Mouse (Mus musculus) heart, adult 2 months (tissue): ENCODE measurements around the gene Tmcc2. TPM values are rescaled to one million over a fixed set of nuclear protein-coding genes. Genes with fewer than 3 reads are reported as not detected.

Source experiments
- DNase-seq, 2 experiments: peaks; one replicate each; pipeline ENCODE4 v3.0.0; 2021
- H3K27ac ChIP-seq: fragments of 200-600 bp; 2 replicates; pipeline ENCODE4 v1.8.1; 2022
- H3K27me3 ChIP-seq: fragments of 200-500 bp; 2 replicates; pipeline ENCODE4 v1.6.1; 2012; ENCODE audit warnings: mild to moderate bottlenecking, low read length, inconsistent platforms, mixed read lengths; ENCODE audit not compliant: control insufficient read depth, insufficient read depth
- H3K36me3 ChIP-seq: fragments of 200-500 bp; 2 replicates; pipeline ENCODE4 v1.6.1; 2012; ENCODE audit warnings: low read length, inconsistent platforms; ENCODE audit not compliant: control insufficient read depth, insufficient read depth
- H3K4me1 ChIP-seq: fragments of 200-500 bp; 2 replicates; pipeline ENCODE4 v1.6.1; 2011; ENCODE audit warnings: low read length; ENCODE audit not compliant: control insufficient read depth, insufficient read depth
- H3K4me3 ChIP-seq: fragments of 200-600 bp; 2 replicates; pipeline ENCODE4 v1.8.1; 2022
- H3K79me2 ChIP-seq: fragments of 200-500 bp; replicated peaks from 2 replicates; pipeline ENCODE4 v1.6.1; 2012; ENCODE audit warnings: mild to moderate bottlenecking, inconsistent platforms, low read length, moderate library complexity, mixed read lengths; ENCODE audit not compliant: control insufficient read depth, insufficient read depth
- H3K9ac ChIP-seq: fragments of 200-500 bp; 2 replicates; pipeline ENCODE4 v1.6.1; 2012; ENCODE audit warnings: low read depth, mild to moderate bottlenecking, control low read depth, inconsistent platforms, low read length, mixed read lengths
- CTCF ChIP-seq: fragments of 200-600 bp; IDR thresholded peaks from 2 replicates; pipeline ENCODE4 v1.8.1; 2022; ENCODE audit warnings: antibody characterized with exemption, mild to moderate bottlenecking, moderate library complexity
- EP300 ChIP-seq: fragments of 200-500 bp; IDR thresholded peaks from 2 replicates; pipeline ENCODE4 v1.6.1; 2011; ENCODE audit warnings: low read depth, low read length, control low read depth; ENCODE audit not compliant: insufficient read depth
- POLR2A ChIP-seq: fragments of 200-500 bp; IDR thresholded peaks from 2 replicates; pipeline ENCODE4 v1.6.1; 2011; ENCODE audit warnings: mild to moderate bottlenecking, low read depth, low read length, control low read depth; ENCODE audit not compliant: insufficient read depth
- WGBS: fragments of 180-500 bp; shearing (Covaris S2); methylation state at CpG from one replicate; pipeline ENCODE4 v1.1.7; 2018; 5-methylcytosine and 5-hydroxymethylcytosine counted together
- intact Hi-C: fragments of 180-260 bp; cut with DNase I; formaldehyde crosslinking; loops from one replicate; pipeline ENCODE4 v1.15.1; 2025
- polyA plus RNA-seq: library from polyadenylated mRNA; depleted of rRNA; stranded (reverse); fragments of >200 nt; gene quantifications from 2 replicates; pipeline ENCODE4 v1.2.3, GENCODE M21; 2012
- total RNA-seq, 2 experiments: library from RNA; stranded (reverse); gene quantifications; 2 replicates each; pipeline ENCODE4 v1.2.3; 2021

The Tmcc2 gene
- total and polyA plus RNA-seq, 3 experiments, result 17.5 to 25.4 (median 21.9) TPM

GRCm38 (mm10) chr1:132433349-132433748 lies 42.3 kb upstream of the Tmcc2 start:
- H3K36me3 ChIP-seq, result peaks cover 30% of the 10 kb centered on the region
- intact Hi-C loops, result no loop called here
- TF ChIP-seq POLR2A, result no peak
- WGBS, result 55% methylated on average over 5 of the region's 5 CpGs
- H3K27ac ChIP-seq, result no peak overlapping the region
- H3K4me3 ChIP-seq, result no peak overlapping the region
- H3K27me3 ChIP-seq, result no peaks in the 10 kb centered on the region
- H3K79me2 ChIP-seq, result peaks cover 6% of the 10 kb centered on the region
- H3K9ac ChIP-seq, result no peak overlapping the region
- H3K4me1 ChIP-seq, result peaks cover 24% of the 10 kb centered on the region
- DNase-seq, result no peak

GRCm38 (mm10) chr1:132431716-132432115 lies 40.6 kb upstream of the Tmcc2 start:
- Histone ChIP-seq H3K27ac (no peak overlapping the region), H3K36me3 (peaks cover 22% of the 10 kb centered on the region), H3K9ac (no peak overlapping the region), H3K27me3 (no peaks in the 10 kb centered on the region), H3K4me3 (no peak overlapping the region), H3K4me1 (peaks cover 19% of the 10 kb centered on the region), H3K79me2 (peaks cover 7% of the 10 kb centered on the region)
- TF ChIP-seq EP300 (no peak), CTCF (no peak), POLR2A (no peak)
- DNase-seq, result peak in 1 of 2 experiments; percentile 38
- 29% methylated on average over 9 of the region's 9 CpGs for WGBS
- intact Hi-C loops, result no loop called here

GRCm38 (mm10) chr1:132430818-132431217 lies 39.7 kb upstream of the Tmcc2 start:
- Histone ChIP-seq H3K27me3 (no peaks in the 10 kb centered on the region), H3K79me2 (peaks cover 7% of the 10 kb centered on the region), H3K4me3 (no peak overlapping the region), H3K9ac (no peak overlapping the region), H3K36me3 (peaks cover 16% of the 10 kb centered on the region), H3K4me1 (peaks cover 16% of the 10 kb centered on the region), H3K27ac (no peak overlapping the region)
- no peak for DNase-seq
- 66% methylated on average over 3 of the region's 3 CpGs for WGBS
- intact Hi-C loops, result no loop called here
- no peak for TF ChIP-seq CTCF
- no peak for TF ChIP-seq POLR2A
- TF ChIP-seq EP300, result no peak

- H3K36me3 ChIP-seq, result peaks cover 9% of the 10 kb centered on the region
- DNase-seq, result no peak
- no peak overlapping the region for H3K27ac ChIP-seq
- TF ChIP-seq POLR2A (no peak), EP300 (no peak), CTCF (no peak)
- H3K4me1 ChIP-seq, result peaks cover 3% of the 10 kb centered on the region; the same call in 1 of the 2 replicates
- H3K27me3 ChIP-seq, result no peaks in the 10 kb centered on the region
- H3K79me2 ChIP-seq, result peaks cover 14% of the 10 kb centered on the region
- H3K9ac ChIP-seq, result no peak overlapping the region
- no peak overlapping the region for H3K4me3 ChIP-seq
- intact Hi-C loops, result no loop called here
These were observed 34.5 kb upstream of the Tmcc2 start for GRCm38 (mm10) chr1:132425600-132425999.

GRCm38 (mm10) chr1:132422912-132423696 lies 32.0 kb upstream of the Tmcc2 start:
- intact Hi-C loops, result loop anchor here (5.0 kb wide), 1 partner anchor 56 kb away; no protein-coding TSS in a partner anchor
- 96% methylated on average over 5 of the region's 5 CpGs for WGBS
- Histone ChIP-seq H3K79me2 (peaks cover 10% of the 10 kb centered on the region), H3K27ac (no peak overlapping the region), H3K4me1 (peaks cover 6% of the 10 kb centered on the region), H3K36me3 (peaks cover 15% of the 10 kb centered on the region), H3K27me3 (no peaks in the 10 kb centered on the region), H3K9ac (no peak overlapping the region), H3K4me3 (no peak overlapping the region)
- TF ChIP-seq CTCF (peak; percentile 20; the same call in 1 of the 2 replicates), POLR2A (no peak), EP300 (no peak)
- DNase-seq, result no peak

- Histone ChIP-seq H3K27ac (no peak overlapping the region), H3K36me3 (peaks cover 16% of the 10 kb centered on the region), H3K4me1 (peaks cover 8% of the 10 kb centered on the region), H3K9ac (no peak overlapping the region), H3K27me3 (no peaks in the 10 kb centered on the region), H3K79me2 (peaks cover 10% of the 10 kb centered on the region), H3K4me3 (no peak overlapping the region)
- no peak for DNase-seq
- 78% methylated on average over 7 of the region's 7 CpGs for WGBS
- TF ChIP-seq POLR2A (no peak), CTCF (no peak), EP300 (no peak)
- intact Hi-C loops, result loop anchor here (5.0 kb wide), 1 partner anchor 53 kb away; no protein-coding TSS in a partner anchor
These were observed 29.6 kb upstream of the Tmcc2 start for GRCm38 (mm10) chr1:132420662-132421061.
